Mouse (Mus musculus) embryo, embryonic 11 days (tissue): Measurements from ENCODE around the gene Ankrd63.

Experiments used
- DNase-seq: peaks from one replicate; pipeline ENCODE4 v3.0.0-alpha.2; 2015

Gene Ankrd63

GRCm38 (mm10) chr2:118703913-118704730, at the start of gene Ankrd63:
TSS of gene Ankrd63 (minus strand) at chr2:118703963.
- peak; percentile 34 for DNase-seq

GRCm38 (mm10) chr2:118752792-118753108, 49.0 kb upstream of the Ankrd63 start:
- DNase-seq: no peak

GRCm38 (mm10) chr2:118751896-118752791, 48.4 kb upstream of the Ankrd63 start:
- no peak for DNase-seq

GRCm38 (mm10) chr2:118750476-118750875, 46.7 kb upstream of the Ankrd63 start:
- no peak for DNase-seq

- no peak for DNase-seq
Measured at GRCm38 (mm10) chr2:118749341-118749884, 45.6 kb upstream of the Ankrd63 start.

- DNase-seq: no peak
Measured at GRCm38 (mm10) chr2:118747301-118747960, 43.7 kb upstream of the Ankrd63 start.

GRCm38 (mm10) chr2:118745915-118746901, 42.4 kb upstream of the Ankrd63 start:
- DNase-seq: peak; percentile 67

GRCm38 (mm10) chr2:118745232-118745884, 41.6 kb upstream of the Ankrd63 start, which contains the start of gene Inafm2:
TSS of gene Inafm2 (plus strand) at chr2:118745758.
- peak; percentile 95 for DNase-seq

GRCm38 (mm10) chr2:118744621-118745020, 40.9 kb upstream of the Ankrd63 start:
- DNase-seq: no peak

GRCm38 (mm10) chr2:118743261-118743943, 39.6 kb upstream of the Ankrd63 start:
- DNase-seq: peak; percentile 75

- DNase-seq: no peak
Measured at GRCm38 (mm10) chr2:118741183-118741582, 37.4 kb upstream of the Ankrd63 start.

- DNase-seq: no peak
Measured at GRCm38 (mm10) chr2:118740341-118740740, 36.6 kb upstream of the Ankrd63 start.

GRCm38 (mm10) chr2:118733341-118733740, 29.6 kb upstream of the Ankrd63 start:
- no peak for DNase-seq

- DNase-seq: no peak
Measured at GRCm38 (mm10) chr2:118731981-118732380, 28.2 kb upstream of the Ankrd63 start.

- DNase-seq: peak; percentile 64
Measured at GRCm38 (mm10) chr2:118730622-118730915, 26.8 kb upstream of the Ankrd63 start.

- no peak for DNase-seq
Measured at GRCm38 (mm10) chr2:118729816-118730621, 26.3 kb upstream of the Ankrd63 start.

- DNase-seq: no peak
Measured at GRCm38 (mm10) chr2:118729194-118729593, 25.4 kb upstream of the Ankrd63 start.

- peak; percentile 27 for DNase-seq
Measured at GRCm38 (mm10) chr2:118728337-118728736, 24.6 kb upstream of the Ankrd63 start, which contains the start of gene Plcb2. TSS of gene Plcb2 (minus strand) at chr2:118728438.

- no peak for DNase-seq
Measured at GRCm38 (mm10) chr2:118727911-118728310, 24.1 kb upstream of the Ankrd63 start.

GRCm38 (mm10) chr2:118726873-118727272, 23.1 kb upstream of the Ankrd63 start:
- no peak for DNase-seq
